Mouse (Mus musculus): ENCODE measurements around the gene Me1. TPM values are rescaled to one million over a fixed set of nuclear protein-coding genes. Genes with fewer than 3 reads are reported as not detected.

Me1 gene
- polyA plus RNA-seq, 1 experiment from 2014 or later, result 9.9 TPM

GRCm38 (mm10) chr9:86638771-86639170 is 57.0 kb downstream of the Me1 start:
- H3K27me3 ChIP-seq (ENCODE audit: low read depth, poor library complexity, severe bottlenecking), result no peaks in the 10 kb centered on the region
- H3K27ac ChIP-seq (replicated peaks), result no peak overlapping the region
- 71% methylated on average over 6 of the region's 6 CpGs for WGBS
- H3K4me3 ChIP-seq, result no peak overlapping the region
- H3K36me3 ChIP-seq, result no peaks in the 10 kb centered on the region
- H3K4me1 ChIP-seq, result no peaks in the 10 kb centered on the region
- H3K9me3 ChIP-seq (replicated peaks), result no peaks in the 10 kb centered on the region
- DNase-seq (ENCODE audit: low spot score), result no peak

GRCm38 (mm10) chr9:86631153-86631552 is 64.6 kb downstream of the Me1 start:
- no peak overlapping the region for H3K27ac ChIP-seq (replicated peaks)
- H3K36me3 ChIP-seq, result no peaks in the 10 kb centered on the region
- no peak overlapping the region for H3K4me3 ChIP-seq
- H3K9me3 ChIP-seq (replicated peaks), result no peaks in the 10 kb centered on the region
- DNase-seq (ENCODE audit: low spot score), result no peak
- 91% methylated on average over 7 of the region's 7 CpGs for WGBS
- no peaks in the 10 kb centered on the region for H3K27me3 ChIP-seq (ENCODE audit: low read depth, poor library complexity, severe bottlenecking)
- H3K4me1 ChIP-seq, result no peaks in the 10 kb centered on the region

- WGBS, result 83% methylated on average over 5 of the region's 5 CpGs
These were observed 65.3 kb downstream of the Me1 start for GRCm38 (mm10) chr9:86630352-86630931.

GRCm38 (mm10) chr9:86629379-86629778 is 66.4 kb downstream of the Me1 start:
- Histone ChIP-seq H3K9me3 (replicated peaks) (no peaks in the 10 kb centered on the region), H3K4me1 (no peaks in the 10 kb centered on the region), H3K27ac (replicated peaks) (no peak overlapping the region), H3K4me3 (no peak overlapping the region), H3K27me3 (ENCODE audit: low read depth, poor library complexity, severe bottlenecking) (no peaks in the 10 kb centered on the region), H3K36me3 (no peaks in the 10 kb centered on the region)
- WGBS, result 68% methylated on average over 6 of the region's 6 CpGs
- peak; percentile 30 for DNase-seq (ENCODE audit: low spot score)

More at GRCm38 (mm10) chr9:86630352-86630931, 65.3 kb downstream of the Me1 start:
- no peaks in the 10 kb centered on the region for H3K36me3 ChIP-seq
- H3K9me3 ChIP-seq (replicated peaks), result no peaks in the 10 kb centered on the region
- H3K27ac ChIP-seq (replicated peaks), result no peak overlapping the region
- H3K4me1 ChIP-seq, result no peaks in the 10 kb centered on the region
- no peak for DNase-seq (ENCODE audit: low spot score)
- no peaks in the 10 kb centered on the region for H3K27me3 ChIP-seq (ENCODE audit: low read depth, poor library complexity, severe bottlenecking)
- no peak overlapping the region for H3K4me3 ChIP-seq

- Histone ChIP-seq H3K4me3 (no peak overlapping the region), H3K9me3 (replicated peaks) (no peaks in the 10 kb centered on the region), H3K36me3 (no peaks in the 10 kb centered on the region), H3K27ac (replicated peaks) (no peak overlapping the region), H3K4me1 (no peaks in the 10 kb centered on the region), H3K27me3 (ENCODE audit: low read depth, poor library complexity, severe bottlenecking) (no peaks in the 10 kb centered on the region)
- 91% methylated on average over 10 of the region's 10 CpGs for whole genome bisulfite sequencing
- no peak for DNase-seq (ENCODE audit: low spot score)
These were observed 67.8 kb downstream of the Me1 start for GRCm38 (mm10) chr9:86627745-86628496.

- H3K4me1 ChIP-seq, result no peaks in the 10 kb centered on the region
- H3K4me3 ChIP-seq, result no peak overlapping the region
- no peaks in the 10 kb centered on the region for H3K27me3 ChIP-seq (ENCODE audit: low read depth, poor library complexity, severe bottlenecking)
- no peaks in the 10 kb centered on the region for H3K36me3 ChIP-seq
- no peak for DNase-seq (ENCODE audit: low spot score)
- H3K27ac ChIP-seq (replicated peaks), result no peak overlapping the region
- 64% methylated on average over 3 of the region's 3 CpGs for WGBS
- H3K9me3 ChIP-seq (replicated peaks), result no peaks in the 10 kb centered on the region
These were observed 68.8 kb downstream of the Me1 start for GRCm38 (mm10) chr9:86626906-86627305.

GRCm38 (mm10) chr9:86624781-86625180 is 71.0 kb downstream of the Me1 start:
- Histone ChIP-seq H3K27me3 (ENCODE audit: low read depth, poor library complexity, severe bottlenecking) (no peaks in the 10 kb centered on the region), H3K4me3 (no peak overlapping the region), H3K36me3 (no peaks in the 10 kb centered on the region), H3K27ac (replicated peaks) (no peak overlapping the region), H3K4me1 (no peaks in the 10 kb centered on the region), H3K9me3 (replicated peaks) (no peaks in the 10 kb centered on the region)
- WGBS, result 92% methylated on average over 6 of the region's 6 CpGs
- no peak for DNase-seq (ENCODE audit: low spot score)

- WGBS, result 94% methylated on average over 12 of the region's 12 CpGs
- Histone ChIP-seq H3K9me3 (replicated peaks) (no peaks in the 10 kb centered on the region), H3K36me3 (no peaks in the 10 kb centered on the region), H3K4me1 (0 out of 2 replicates have a peak, but pooled peaks cover 3% of the 10 kb centered on the region), H3K27ac (replicated peaks) (no peak overlapping the region), H3K4me3 (no peak overlapping the region), H3K27me3 (ENCODE audit: low read depth, poor library complexity, severe bottlenecking) (no peaks in the 10 kb centered on the region)
- no peak for DNase-seq (ENCODE audit: low spot score)
These were observed 71.7 kb downstream of the Me1 start for GRCm38 (mm10) chr9:86624039-86624438.

GRCm38 (mm10) chr9:86622062-86622461 is 73.7 kb downstream of the Me1 start:
- H3K4me3 ChIP-seq, result no peak overlapping the region
- H3K36me3 ChIP-seq, result no peaks in the 10 kb centered on the region
- 0 out of 2 replicates have a peak, but pooled peaks cover 3% of the 10 kb centered on the region for H3K4me1 ChIP-seq
- WGBS, result 53% methylated on average over 2 of the region's 2 CpGs
- no peaks in the 10 kb centered on the region for H3K9me3 ChIP-seq (replicated peaks)
- no peak overlapping the region for H3K27ac ChIP-seq (replicated peaks)
- no peaks in the 10 kb centered on the region for H3K27me3 ChIP-seq (ENCODE audit: low read depth, poor library complexity, severe bottlenecking)
- no peak for DNase-seq (ENCODE audit: low spot score)

- 0 out of 2 replicates have a peak, but pooled peaks cover 3% of the 10 kb centered on the region for H3K4me1 ChIP-seq
- H3K27me3 ChIP-seq (ENCODE audit: low read depth, poor library complexity, severe bottlenecking), result no peaks in the 10 kb centered on the region
- WGBS, result 80% methylated on average over 10 of the region's 10 CpGs
- H3K36me3 ChIP-seq, result no peaks in the 10 kb centered on the region
- DNase-seq (ENCODE audit: low spot score), result no peak
- no peaks in the 10 kb centered on the region for H3K9me3 ChIP-seq (replicated peaks)
- H3K4me3 ChIP-seq, result no peak overlapping the region
- H3K27ac ChIP-seq (replicated peaks), result no peak overlapping the region
These were observed 76.2 kb downstream of the Me1 start for GRCm38 (mm10) chr9:86619341-86620139.

GRCm38 (mm10) chr9:86617837-86618492 is 77.8 kb downstream of the Me1 start:
- DNase-seq (ENCODE audit: low spot score), result no peak
- H3K36me3 ChIP-seq, result no peaks in the 10 kb centered on the region
- no peak overlapping the region for H3K4me3 ChIP-seq
- no peaks in the 10 kb centered on the region for H3K9me3 ChIP-seq (replicated peaks)
- H3K27me3 ChIP-seq (ENCODE audit: low read depth, poor library complexity, severe bottlenecking), result no peaks in the 10 kb centered on the region
- H3K4me1 ChIP-seq, result 0 out of 2 replicates have a peak, but pooled peaks cover 3% of the 10 kb centered on the region
- no peak overlapping the region for H3K27ac ChIP-seq (replicated peaks)
- WGBS, result 85% methylated on average over 7 of the region's 7 CpGs

- WGBS, result 91% methylated on average over 1 of the region's 1 CpGs
- no peaks in the 10 kb centered on the region for H3K9me3 ChIP-seq (replicated peaks)
- H3K27ac ChIP-seq (replicated peaks), result no peak overlapping the region
- H3K4me3 ChIP-seq, result no peak overlapping the region
- no peak for DNase-seq (ENCODE audit: low spot score)
- no peaks in the 10 kb centered on the region for H3K27me3 ChIP-seq (ENCODE audit: low read depth, poor library complexity, severe bottlenecking)
- H3K36me3 ChIP-seq, result no peaks in the 10 kb centered on the region
- 0 out of 2 replicates have a peak, but pooled peaks cover 3% of the 10 kb centered on the region for H3K4me1 ChIP-seq
These were observed 80.0 kb downstream of the Me1 start for GRCm38 (mm10) chr9:86615765-86616164.

Measured in midbrain, embryonic 10.5 days (tissue).